Mouse (Mus musculus) embryonic facial prominence, embryonic 14.5 days (tissue): Measurements from ENCODE around the gene Gm28998. TPM values are rescaled to one million over a fixed set of nuclear protein-coding genes. Genes with fewer than 3 reads are reported as not detected.
"Not testable (repeated sequence)": the region's sequence is repeated elsewhere in the genome, so short reads cannot be mapped to it uniquely, and the experiment has no call there.

ENCODE experiments used
- ATAC-seq: fragments of 200-750 bp; cut with Nextera tagmentation; 2 replicates; pipeline ENCODE4 v1.8.0; 2017; ENCODE audit warnings: low read depth, moderate number of reproducible peaks, moderate TSS enrichment
- DNase-seq: peaks from one replicate; pipeline ENCODE4 v3.0.0-alpha.2; 2015; ENCODE audit warnings: low spot score
- H3K27ac ChIP-seq: fragments of 300-500 bp; sonication (generic); replicated peaks from 2 replicates; pipeline ENCODE4 v1.5.1; 2014; ENCODE audit warnings: low read depth, mild to moderate bottlenecking, low read length, moderate library complexity
- H3K27me3 ChIP-seq: fragments of 300-500 bp; sonication (generic); replicated peaks from 2 replicates; pipeline ENCODE4 v1.6.1; 2014; ENCODE audit warnings: low read length; ENCODE audit not compliant: control insufficient read depth, insufficient read depth
- H3K36me3 ChIP-seq: fragments of 300-500 bp; sonication (generic); 2 replicates; pipeline ENCODE4 v1.6.1; 2014; ENCODE audit warnings: low read length, mixed read lengths; ENCODE audit not compliant: control insufficient read depth, insufficient read depth
- H3K4me1 ChIP-seq: fragments of 300-500 bp; sonication (generic); 2 replicates; pipeline ENCODE4 v1.6.1; 2014; ENCODE audit warnings: antibody characterized with exemption, low read length; ENCODE audit not compliant: control insufficient read depth, insufficient read depth
- H3K4me2 ChIP-seq: fragments of 300-500 bp; sonication (generic); 2 replicates; pipeline ENCODE4 v1.6.1; 2014; ENCODE audit warnings: low read depth, mild to moderate bottlenecking, low read length, moderate library complexity, mixed read lengths
- H3K4me3 ChIP-seq: fragments of 300-500 bp; sonication (generic); 2 replicates; pipeline ENCODE4 v1.5.1; 2014; ENCODE audit warnings: low read depth, mild to moderate bottlenecking, low read length
- H3K9ac ChIP-seq: fragments of 300-500 bp; sonication (generic); 2 replicates; pipeline ENCODE4 v1.6.1; 2014; ENCODE audit warnings: low read depth, mild to moderate bottlenecking, low read length, moderate library complexity, mixed read lengths
- H3K9me3 ChIP-seq: fragments of 300-500 bp; sonication (generic); 2 replicates; pipeline ENCODE4 v1.6.1; 2016; ENCODE audit warnings: low read length; ENCODE audit not compliant: control insufficient read depth
- WGBS: fragments of 180-500 bp; shearing (Covaris S2); extraction: QIAGEN DNeasy Blood & Tissue Kit; methylation state at CpG from one replicate; pipeline ENCODE4 v1.1.7; 2014; 5-methylcytosine and 5-hydroxymethylcytosine counted together
- polyA plus RNA-seq: library from polyadenylated mRNA; unstranded; fragments of >200 nt; fragmentation: Nextera tagmentation; extraction: Ambion mirVana; gene quantifications from 2 replicates; pipeline ENCODE4 v1.2.1, GENCODE M21; 2014

The Gm28998 gene
- polyA plus RNA-seq: not detected in 2 replicates

- H3K27ac ChIP-seq, H3K9ac ChIP-seq, H3K9me3 ChIP-seq, DNase-seq, H3K4me3 ChIP-seq, H3K27me3 ChIP-seq, H3K4me1 ChIP-seq, H3K4me2 ChIP-seq, ATAC-seq, H3K36me3 ChIP-seq: not testable (repeated sequence)
- no CpG with 5 or more reads among the region's 8 CpGs for WGBS
These were observed at the start of gene Gm28998 for GRCm38 (mm10) chrY:7253487-7253886. Gene Gm28998, plus strand, starts transcription at chrY:7253787.

Other genes starting within 250 kb of the Gm28998 start
- not detected in 2 replicates for gene Gm21244, start 84.5 kb upstream of the Gm28998 start, polyA plus RNA-seq
- not detected in 2 replicates for gene Gm21788, start 151.2 kb downstream of the Gm28998 start, polyA plus RNA-seq